ENCODE assay signal across 8 mouse cellular contexts in genomic region chr5:31179766-31180630, GRCm38 (mm10). TPM values are rescaled to one million over a fixed set of nuclear protein-coding genes. Genes with fewer than 3 reads are reported as not detected.
DNase-seq lines count a peak whose midpoint lies in the region; ATAC-seq and TF ChIP-seq lines count a peak whose summit lies in the region.

TSS of gene Gm29609 (minus strand) at chr5:31179911.
TSS of gene Gtf3c2 (minus strand) at chr5:31180144.

- WGBS in bone marrow, adult 2 months = under 1% methylated on average over 59 of the region's 59 CpGs
- WGBS in embryonic facial prominence, embryonic 15.5 days = under 1% methylated on average over 59 of the region's 59 CpGs
- WGBS in limb, embryonic 14.5 days = under 1% methylated on average over 59 of the region's 59 CpGs
- under 1% methylated on average over 59 of the region's 59 CpGs for WGBS in midbrain, postnatal 0 days

- ATAC-seq in embryonic facial prominence, embryonic 15.5 days (ENCODE audit: insufficient number of reproducible peaks, low FRiP score, low TSS enrichment, low read depth) = peak; percentile 98
- peak; percentile 96 for ATAC-seq in limb, embryonic 14.5 days (ENCODE audit: low FRiP score, low read depth)
- ATAC-seq in midbrain, postnatal 0 days (ENCODE audit: low FRiP score) = peak; percentile 98

- no peaks in the 10 kb centered on the region for H3K4me1 ChIP-seq in bone marrow, adult 2 months (ENCODE audit: control insufficient read depth, insufficient read depth, low read length)
- H3K4me1 ChIP-seq in embryonic facial prominence, embryonic 15.5 days = peaks cover 8% of the 10 kb centered on the region; the same call in 1 of the 2 replicates
- peaks cover 6% of the 10 kb centered on the region for H3K4me1 ChIP-seq in limb, embryonic 14.5 days (ENCODE audit: control insufficient read depth, insufficient read depth, low read length)
- H3K4me1 ChIP-seq in midbrain, postnatal 0 days (ENCODE audit: insufficient read depth, low read length) = 0 out of 2 replicates have a peak, but pooled peaks cover 4% of the 10 kb centered on the region

- H3K9ac ChIP-seq in embryonic facial prominence, embryonic 15.5 days = peak within 1 kb of the TSS; percentile 71
- H3K9ac ChIP-seq in limb, embryonic 14.5 days (ENCODE audit: low read depth, low read length, severe bottlenecking) = peak within 1 kb of the TSS; percentile 70
- H3K9ac ChIP-seq in midbrain, postnatal 0 days (replicated peaks; ENCODE audit: low read length, poor library complexity, severe bottlenecking) = peak within 1 kb of the TSS; percentile 86

- H3K27ac ChIP-seq in bone marrow, adult 2 months (ENCODE audit: control insufficient read depth, insufficient read depth, low read depth, low read length, poor library complexity) = peak within 1 kb of the TSS; percentile 92
- peak within 1 kb of the TSS; percentile 99 for H3K27ac ChIP-seq in embryonic facial prominence, embryonic 15.5 days (replicated peaks)
- H3K27ac ChIP-seq in limb, embryonic 14.5 days (replicated peaks; ENCODE audit: low read depth, low read length) = peak within 1 kb of the TSS; percentile 96
- H3K27ac ChIP-seq in midbrain, postnatal 0 days (ENCODE audit: low read depth, low read length) = peak within 1 kb of the TSS; percentile 97

- H3K27me3 ChIP-seq in embryonic facial prominence, embryonic 15.5 days = no peaks in the 10 kb centered on the region
- no peaks in the 10 kb centered on the region for H3K27me3 ChIP-seq in limb, embryonic 14.5 days (ENCODE audit: control insufficient read depth, insufficient read depth, low read length)
- no peaks in the 10 kb centered on the region for H3K27me3 ChIP-seq in midbrain, postnatal 0 days (ENCODE audit: insufficient read depth, low read length)

- no peaks in the 10 kb centered on the region for H3K9me3 ChIP-seq in embryonic facial prominence, embryonic 15.5 days (replicated peaks)
- no peaks in the 10 kb centered on the region for H3K9me3 ChIP-seq in limb, embryonic 14.5 days (ENCODE audit: control insufficient read depth, low read length)
- no peaks in the 10 kb centered on the region for H3K9me3 ChIP-seq in midbrain, postnatal 0 days (ENCODE audit: low read length)

- peak; percentile 82; the same call in 1 of the 2 replicates for TF ChIP-seq POLR2A in bone marrow, adult 2 months (IDR thresholded peaks at IDR 0.05; ENCODE audit: borderline replicate concordance, control insufficient read depth, low read depth, low read length)
- peak; percentile 78; the same call in 1 of the 2 replicates for TF ChIP-seq POLR2A in limb, embryonic 14.5 days (IDR thresholded peaks at IDR 0.05; ENCODE audit: borderline replicate concordance, extremely low read depth, insufficient read depth, insufficient read length)

- H3K4me2 ChIP-seq in embryonic facial prominence, embryonic 15.5 days (replicated peaks) = peak within 1 kb of the TSS; percentile 83
- peak within 1 kb of the TSS; percentile 74 for H3K4me2 ChIP-seq in limb, embryonic 14.5 days (replicated peaks; ENCODE audit: low read depth, low read length, severe bottlenecking)
- peak within 1 kb of the TSS; percentile 87 for H3K4me2 ChIP-seq in midbrain, postnatal 0 days (ENCODE audit: low read depth, low read length, poor library complexity, severe bottlenecking)

- TF ChIP-seq CTCF in bone marrow, adult 2 months (IDR thresholded peaks at IDR 0.05; ENCODE audit: control insufficient read depth, insufficient read depth, low read length) = no peak
- peak; percentile 46 for TF ChIP-seq CTCF in midbrain, postnatal 0 days (IDR thresholded peaks at IDR 0.05)

- DNase-seq in 416B (ENCODE audit: low read depth) = peak; percentile 97
- peak; percentile 93 for DNase-seq in heart, adult 8-10 months (ENCODE audit: low spot score)
- peak; percentile 97 for DNase-seq in kidney, adult 9 months
- peak; percentile 98 for DNase-seq in limb, embryonic 14.5 days (ENCODE audit: low spot score)
- DNase-seq in midbrain, postnatal 0 days (ENCODE audit: low spot score) = peak; percentile 99
- peak; percentile 85 to 92 for DNase-seq in spleen, postnatal 14 days (ENCODE audit: low spot score in 2 of 2)

- H3K36me3 ChIP-seq in embryonic facial prominence, embryonic 15.5 days = peaks cover 7% of the 10 kb centered on the region; the same call in 1 of the 2 replicates
- no peaks in the 10 kb centered on the region for H3K36me3 ChIP-seq in limb, embryonic 14.5 days (ENCODE audit: control insufficient read depth, insufficient read depth, low read length)
- H3K36me3 ChIP-seq in midbrain, postnatal 0 days (ENCODE audit: insufficient read depth, low read length) = no peaks in the 10 kb centered on the region

- H3K4me3 ChIP-seq in bone marrow, adult 2 months (replicated peaks; ENCODE audit: control insufficient read depth, low read depth, low read length) = peak within 1 kb of the TSS; percentile 95
- H3K4me3 ChIP-seq in embryonic facial prominence, embryonic 15.5 days (replicated peaks) = peak within 1 kb of the TSS; percentile 93
- H3K4me3 ChIP-seq in limb, embryonic 14.5 days (replicated peaks; ENCODE audit: low read length) = peak within 1 kb of the TSS; percentile 87
- H3K4me3 ChIP-seq in midbrain, postnatal 0 days (ENCODE audit: low read depth, low read length) = peak within 1 kb of the TSS; percentile 86

RNA-seq across cellular contexts. Expression of gene Gm29609, which starts in this region (rescaled TPM):
- polyA plus RNA-seq in bone marrow, adult 2 months (2011; ENCODE audit: insufficient read depth, insufficient read length, low replicate concordance, missing spikeins) = 2.0 TPM in 1 of 2 replicates, not detected in the other
- 1.1 and 3.0 TPM in 2 replicates for polyA plus RNA-seq in embryonic facial prominence, embryonic 15.5 days (2015; fragmentation: Nextera tagmentation; extraction: Ambion mirVana)
- 1 to 10 TPM in 1 of 4 experiments, under 1 TPM in 3; 0.29 to 3.4 (median 0.55) TPM for total RNA-seq in heart, adult 8-10 months (2022)
- polyA plus RNA-seq in limb, embryonic 14.5 days (2012; rRNA removed) = 3.9 and 4.3 TPM in 2 replicates
- polyA plus RNA-seq in limb, embryonic 14.5 days (2014; fragmentation: Nextera tagmentation; extraction: Ambion mirVana) = 0.70 and 0.96 TPM in 2 replicates
- total RNA-seq in midbrain, postnatal 0 days (2014; rRNA removed) = 3.1 and 4.3 TPM in 2 replicates
- 1.9 and 2.2 TPM in 2 replicates for polyA plus RNA-seq in midbrain, postnatal 0 days (2015; fragmentation: Nextera tagmentation; extraction: Ambion mirVana)

RNA-seq across cellular contexts. Expression of gene Gtf3c2, which starts in this region (rescaled TPM):
- 32.1 and 67.3 TPM in 2 replicates for polyA plus RNA-seq in bone marrow, adult 2 months (2011; ENCODE audit: insufficient read depth, insufficient read length, low replicate concordance, missing spikeins)
- 69.0 and 71.5 TPM in 2 replicates for polyA plus RNA-seq in embryonic facial prominence, embryonic 15.5 days (2015; fragmentation: Nextera tagmentation; extraction: Ambion mirVana)
- 10 to 100 TPM; 23.6 to 33.3 (median 26.4) TPM for total RNA-seq in heart, adult 8-10 months (2022)
- 130 and 143 TPM in 2 replicates for polyA plus RNA-seq in limb, embryonic 14.5 days (2012; rRNA removed)
- 47.1 and 66.2 TPM in 2 replicates for polyA plus RNA-seq in limb, embryonic 14.5 days (2014; fragmentation: Nextera tagmentation; extraction: Ambion mirVana)
- total RNA-seq in midbrain, postnatal 0 days (2014; rRNA removed) = 45.2 and 46.4 TPM in 2 replicates
- 46.1 and 49.0 TPM in 2 replicates for polyA plus RNA-seq in midbrain, postnatal 0 days (2015; fragmentation: Nextera tagmentation; extraction: Ambion mirVana)

Comparison
In these comparisons a context has a peak if more than half of its experiments do, and no peak if none do; other contexts are left out.
1. Peak in every context shown above with its lines: DNase-seq, ATAC-seq, H3K4me3 ChIP-seq and H3K27ac ChIP-seq.